Mouse (Mus musculus) myocyte (in vitro differentiated cells): Measurements from ENCODE around the gene Nek7. TPM values are rescaled to one million over a fixed set of nuclear protein-coding genes. Genes with fewer than 3 reads are reported as not detected.

Experiments used
- H3K27me3 ChIP-seq: one replicate; pipeline ENCODE4 v1.6.1; 2011; ENCODE audit not compliant: control insufficient read depth, insufficient read depth, insufficient read length
- H3K36me3 ChIP-seq: one replicate; pipeline ENCODE4 v1.6.1; 2011; ENCODE audit not compliant: control insufficient read depth, insufficient read depth
- H3K4me2 ChIP-seq: one replicate; pipeline ENCODE4 v1.6.1; 2011; ENCODE audit warnings: low read depth, control low read depth
- H3K4me3 ChIP-seq: one replicate; pipeline ENCODE4 v1.5.1; 2011; ENCODE audit warnings: mild to moderate bottlenecking, control low read depth, moderate library complexity
- H3K79me2 ChIP-seq: one replicate; pipeline ENCODE4 v1.6.1; 2011; ENCODE audit not compliant: control insufficient read depth, insufficient read depth
- H3ac ChIP-seq: one replicate; pipeline ENCODE4 v1.6.1; 2011; ENCODE audit not compliant: control insufficient read depth, insufficient read length
- CEBPB ChIP-seq: IDR thresholded peaks from 2 replicates; pipeline ENCODE4 v1.6.1; 2011; ENCODE audit warnings: mild to moderate bottlenecking, moderate library complexity; ENCODE audit not compliant: poor library complexity, insufficient read depth, severe bottlenecking
- E2F4 ChIP-seq: IDR thresholded peaks from one replicate; pipeline ENCODE4 v1.6.1; 2011; ENCODE audit warnings: mild to moderate bottlenecking, control low read depth, moderate library complexity; ENCODE audit not compliant: insufficient read depth
- MAX ChIP-seq: IDR thresholded peaks from one replicate; pipeline ENCODE4 v1.6.1; 2011; ENCODE audit warnings: low read depth, mild to moderate bottlenecking, control low read depth
- MYOD1 ChIP-seq, 3 experiments: IDR thresholded peaks; one replicate each; pipeline ENCODE4 v1.6.1; 2011; ENCODE audit warnings: control low read depth in 2 of 3, low read depth in 2 of 3, mild to moderate bottlenecking in 2 of 3, moderate library complexity in 1 of 3; ENCODE audit not compliant: insufficient read length in 2 of 3, control insufficient read depth in 1 of 3
- MYOG ChIP-seq, 3 experiments: IDR thresholded peaks; one replicate each; pipeline ENCODE4 v1.6.1; 2011; ENCODE audit warnings: control low read depth in 2 of 3, low read depth in 2 of 3, mild to moderate bottlenecking in 2 of 3; ENCODE audit not compliant: insufficient read length in 2 of 3, control insufficient read depth in 1 of 3, insufficient read depth in 1 of 3
- POLR2A ChIP-seq: IDR thresholded peaks from one replicate; pipeline ENCODE4 v1.6.1; 2011; ENCODE audit warnings: low read depth, mild to moderate bottlenecking, control low read depth, moderate library complexity; ENCODE audit not compliant: insufficient read length
- POLR2AphosphoS2 ChIP-seq: IDR thresholded peaks from one replicate; pipeline ENCODE4 v1.6.1; 2011; ENCODE audit warnings: low read depth, control low read depth; ENCODE audit not compliant: insufficient read length
- REST ChIP-seq: IDR thresholded peaks from one replicate; pipeline ENCODE4 v1.6.1; 2011; ENCODE audit warnings: mild to moderate bottlenecking, control low read depth, moderate library complexity; ENCODE audit not compliant: insufficient read depth, insufficient read length
- SRF ChIP-seq: IDR thresholded peaks from one replicate; pipeline ENCODE4 v1.6.1; 2011; ENCODE audit warnings: low read depth; ENCODE audit not compliant: control insufficient read depth, insufficient read length
- TCF12 ChIP-seq: IDR thresholded peaks from one replicate; pipeline ENCODE4 v1.6.1; 2011; ENCODE audit warnings: mild to moderate bottlenecking, control low read depth; ENCODE audit not compliant: poor library complexity, insufficient read depth, severe bottlenecking
- TCF3 ChIP-seq: IDR thresholded peaks from one replicate; pipeline ENCODE4 v1.6.1; 2011; ENCODE audit warnings: low read depth, control low read depth; ENCODE audit not compliant: insufficient read length
- USF1 ChIP-seq: IDR thresholded peaks from one replicate; pipeline ENCODE4 v1.6.1; 2011; ENCODE audit warnings: low read depth, mild to moderate bottlenecking, control low read depth, moderate library complexity
- polyA plus RNA-seq: library from polyadenylated mRNA; unstranded; fragments of >200 nt; fragmentation: generic; extraction: Trizol; gene quantifications from one replicate; pipeline ENCODE4 v1.2.1, GENCODE M21; 2012; ENCODE audit warnings: missing spikeins

Gene Nek7
- polyA plus RNA-seq, 1 experiment = 14.6 TPM

GRCm38 (mm10) chr1:138542170-138542515, 77.8 kb downstream of the Nek7 start:
- H3K4me2 ChIP-seq = peak overlapping the region; percentile 58
- TF ChIP-seq MAX = no peak
- no peak for TF ChIP-seq TCF3
- TF ChIP-seq E2F4 = no peak
- no peak for TF ChIP-seq POLR2A
- no peak for TF ChIP-seq USF1
- TF ChIP-seq TCF12 = no peak
- no peak for TF ChIP-seq REST
- no peaks in the 10 kb centered on the region for H3K27me3 ChIP-seq
- no peak overlapping the region for H3ac ChIP-seq
- peaks cover 26% of the 10 kb centered on the region for H3K79me2 ChIP-seq
- H3K4me3 ChIP-seq = no peak overlapping the region
- H3K36me3 ChIP-seq = no peaks in the 10 kb centered on the region

- H3K27me3 ChIP-seq = no peaks in the 10 kb centered on the region
- H3K4me3 ChIP-seq = no peak overlapping the region
- peak overlapping the region; percentile 58 for H3K4me2 ChIP-seq
- no peaks in the 10 kb centered on the region for H3K36me3 ChIP-seq
- no peak overlapping the region for H3ac ChIP-seq
- peak; percentile 12 to 80 (median 61) for TF ChIP-seq MYOD1 (IDR thresholded peaks at IDR 0.05; ENCODE audit: control insufficient read depth in 1 of 3, insufficient read length in 2 of 3, low read depth in 2 of 3)
- peak in 2 of 3 experiments; percentile 46 to 67 for TF ChIP-seq MYOG (IDR thresholded peaks at IDR 0.05; ENCODE audit: control insufficient read depth in 1 of 3, insufficient read depth in 1 of 3, insufficient read length in 2 of 3, low read depth in 2 of 3)
- TF ChIP-seq E2F4 = no peak
- no peak for TF ChIP-seq CEBPB
- H3K79me2 ChIP-seq = peaks cover 26% of the 10 kb centered on the region
Observed at GRCm38 (mm10) chr1:138541495-138542169, 78.3 kb downstream of the Nek7 start.

GRCm38 (mm10) chr1:138539713-138540112, 80.2 kb downstream of the Nek7 start:
- TF ChIP-seq MAX (no peak), REST (no peak), TCF3 (no peak), POLR2A (no peak), MYOD1 (IDR thresholded peaks at IDR 0.05; ENCODE audit: control insufficient read depth in 1 of 3, insufficient read length in 2 of 3, low read depth in 2 of 3) (no peak), USF1 (no peak), E2F4 (no peak), MYOG (IDR thresholded peaks at IDR 0.05; ENCODE audit: control insufficient read depth in 1 of 3, insufficient read depth in 1 of 3, insufficient read length in 2 of 3, low read depth in 2 of 3) (no peak), TCF12 (no peak), POLR2AphosphoS2 (no peak), SRF (no peak), CEBPB (no peak)
- Histone ChIP-seq H3ac (no peak overlapping the region), H3K79me2 (peaks cover 16% of the 10 kb centered on the region), H3K36me3 (no peaks in the 10 kb centered on the region), H3K4me2 (no peak overlapping the region), H3K4me3 (no peak overlapping the region), H3K27me3 (no peaks in the 10 kb centered on the region)

- H3K4me2 ChIP-seq = no peak overlapping the region
- TF ChIP-seq MAX (no peak), E2F4 (no peak), MYOG (IDR thresholded peaks at IDR 0.05; ENCODE audit: control insufficient read depth in 1 of 3, insufficient read depth in 1 of 3, insufficient read length in 2 of 3, low read depth in 2 of 3) (no peak), MYOD1 (IDR thresholded peaks at IDR 0.05; ENCODE audit: control insufficient read depth in 1 of 3, insufficient read length in 2 of 3, low read depth in 2 of 3) (no peak), POLR2A (no peak), REST (no peak), SRF (no peak), TCF12 (no peak), POLR2AphosphoS2 (no peak), USF1 (no peak), CEBPB (no peak), TCF3 (no peak)
- peaks cover 12% of the 10 kb centered on the region for H3K79me2 ChIP-seq
- H3K4me3 ChIP-seq = no peak overlapping the region
- no peaks in the 10 kb centered on the region for H3K36me3 ChIP-seq
- H3ac ChIP-seq = no peak overlapping the region
- no peaks in the 10 kb centered on the region for H3K27me3 ChIP-seq
Observed at GRCm38 (mm10) chr1:138538217-138538616, 81.7 kb downstream of the Nek7 start.

- Histone ChIP-seq H3K4me2 (peak overlapping the region; percentile 81), H3K79me2 (peaks cover 12% of the 10 kb centered on the region), H3ac (no peak overlapping the region), H3K27me3 (no peaks in the 10 kb centered on the region), H3K4me3 (peak overlapping the region; percentile 13), H3K36me3 (no peaks in the 10 kb centered on the region)
- TF ChIP-seq TCF3 = no peak
- TF ChIP-seq MYOD1 (IDR thresholded peaks at IDR 0.05; ENCODE audit: control insufficient read depth in 1 of 3, insufficient read length in 2 of 3, low read depth in 2 of 3) = peak in 1 of 3 experiments; percentile 13
- TF ChIP-seq MAX = no peak
- no peak for TF ChIP-seq TCF12
Observed at GRCm38 (mm10) chr1:138535758-138536574, 84.0 kb downstream of the Nek7 start.
